Mouse (Mus musculus): ENCODE measurements around the gene Tnfsf12.
A peak's percentile ranks its signal among the peaks of the same experiment; 100 is the strongest.
"Not testable (repeated sequence)": the region's sequence is repeated elsewhere in the genome, so short reads cannot be mapped to it uniquely, and the experiment has no call there.

Tnfsf12 gene

DNA sequence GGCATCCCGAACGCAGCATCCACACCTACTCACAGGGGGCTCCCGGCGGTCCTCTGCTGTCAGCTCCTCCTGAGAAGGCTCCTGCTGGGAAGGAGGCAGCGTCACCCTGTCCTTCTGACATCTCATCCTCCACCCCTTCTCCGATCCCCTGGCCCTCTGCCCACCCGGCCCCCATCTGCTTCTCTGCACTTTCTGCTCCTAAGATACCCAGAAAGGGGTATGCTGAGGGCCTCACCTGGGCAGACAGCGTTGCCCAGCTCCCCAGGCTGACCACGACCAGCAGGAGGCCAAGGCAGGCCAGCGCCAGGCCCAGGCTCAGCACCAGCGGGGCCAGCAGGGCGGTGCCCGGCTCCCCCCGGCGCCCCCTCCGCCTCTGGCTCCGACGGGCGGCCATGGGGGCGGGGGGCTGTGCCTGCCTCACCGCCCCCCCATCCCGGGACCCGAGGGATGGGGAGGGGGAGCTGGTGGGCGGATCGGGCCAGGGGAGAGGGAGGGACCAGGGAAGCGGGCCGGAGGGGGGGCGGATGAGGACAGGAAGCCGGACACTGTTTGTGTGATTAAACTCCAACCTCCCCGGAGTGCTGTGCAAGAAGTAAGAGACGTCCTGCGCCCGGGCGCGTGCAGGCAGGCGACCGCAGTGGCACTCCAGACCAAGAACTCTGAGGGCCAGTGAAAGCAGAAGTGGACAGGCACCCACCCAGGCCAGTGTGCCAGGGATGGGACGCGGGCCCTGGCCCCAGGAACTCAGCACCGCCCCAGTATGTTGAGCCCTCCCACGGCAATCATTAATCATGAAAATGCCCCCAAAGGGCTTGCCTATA, at the start of gene Tnfsf12, which contains the start of gene Tnfsfm13:
Gene Tnfsf12, minus strand, starts transcription at position 489 of the 821 bp plus-strand sequence.
Gene Tnfsfm13, minus strand, starts transcription at position 738 of the 821 bp plus-strand sequence.
- DNase-seq: peak; percentile 53

DNA sequence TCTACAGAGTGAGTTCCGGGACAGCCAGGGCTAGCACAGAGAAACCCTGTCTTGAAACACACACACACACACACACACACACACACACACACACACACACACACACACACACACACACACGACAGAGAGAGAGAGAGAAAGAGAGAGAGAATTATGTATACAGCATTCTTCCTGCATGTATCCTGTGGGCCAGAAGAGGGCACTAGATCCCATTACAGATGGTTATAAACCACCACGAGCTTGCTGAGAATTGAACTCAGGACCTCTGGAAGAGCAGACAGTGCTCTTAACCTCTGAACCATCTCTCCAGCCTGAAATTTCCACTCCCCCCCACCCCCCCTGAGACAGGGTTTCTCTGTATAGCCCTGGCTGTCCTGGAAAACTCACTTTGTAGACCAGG, 35.8 kb upstream of the Tnfsf12 start:
- not testable (repeated sequence) for DNase-seq

DNA sequence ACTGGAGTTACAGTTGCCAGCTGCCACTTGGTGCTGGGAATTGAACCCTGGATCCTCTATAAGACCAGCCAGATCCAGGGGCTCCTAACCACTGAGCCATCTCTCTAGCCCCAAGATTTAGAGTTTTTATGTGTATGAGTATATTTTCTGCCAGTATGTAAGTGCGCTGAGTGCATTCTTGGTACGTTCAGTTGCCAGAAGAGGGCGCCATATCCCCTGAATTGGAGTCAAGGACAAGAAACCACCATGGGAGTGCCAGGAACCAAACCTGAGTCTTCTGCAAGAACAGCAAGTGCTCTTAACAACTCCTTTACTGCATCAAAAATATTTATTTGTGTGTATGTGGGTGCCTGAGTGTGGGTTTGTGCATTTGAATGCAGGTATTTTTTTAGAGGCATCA, 33.4 kb upstream of the Tnfsf12 start:
- DNase-seq: no peak

DNA sequence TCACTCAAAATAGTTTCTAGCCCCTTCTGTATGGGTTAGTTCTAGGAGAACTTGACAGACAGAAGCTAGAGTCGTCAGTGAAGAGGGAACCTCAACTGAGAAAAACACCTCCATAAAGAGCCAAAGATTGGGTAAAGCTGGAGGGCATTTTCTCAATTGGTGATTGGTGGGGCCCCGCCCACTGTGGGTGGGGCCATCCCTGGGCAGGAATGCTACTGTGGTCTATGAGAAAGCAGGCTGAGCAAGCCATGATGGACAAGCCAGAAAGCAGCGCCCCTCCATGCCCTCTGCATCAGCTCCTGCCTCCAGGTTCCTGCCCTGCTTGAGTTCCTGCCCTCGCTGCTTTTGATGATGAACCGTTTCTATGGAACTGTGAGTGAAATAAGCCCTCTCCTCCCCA, 30.3 kb upstream of the Tnfsf12 start:
- DNase-seq: no peak

DNA sequence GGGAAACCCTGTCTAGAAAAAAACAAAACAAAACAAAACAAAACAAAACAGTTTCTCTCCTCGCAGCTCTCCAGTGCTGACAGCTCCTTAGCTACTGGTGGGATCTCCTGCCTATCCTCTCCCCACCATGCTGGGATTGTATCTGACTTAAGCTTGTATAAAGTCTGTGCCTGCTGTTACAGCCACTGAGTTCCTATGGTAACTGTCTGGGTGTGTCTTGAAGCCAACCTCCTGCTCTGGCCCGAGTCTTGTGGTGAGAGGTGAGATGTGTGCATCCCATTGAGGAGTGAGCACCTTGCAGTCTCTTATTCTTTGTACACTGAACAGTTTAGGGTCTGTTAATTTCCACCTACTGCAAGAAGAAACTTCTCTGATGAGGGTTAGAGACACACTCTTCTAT, 27.4 kb upstream of the Tnfsf12 start:
- no peak for DNase-seq

DNA sequence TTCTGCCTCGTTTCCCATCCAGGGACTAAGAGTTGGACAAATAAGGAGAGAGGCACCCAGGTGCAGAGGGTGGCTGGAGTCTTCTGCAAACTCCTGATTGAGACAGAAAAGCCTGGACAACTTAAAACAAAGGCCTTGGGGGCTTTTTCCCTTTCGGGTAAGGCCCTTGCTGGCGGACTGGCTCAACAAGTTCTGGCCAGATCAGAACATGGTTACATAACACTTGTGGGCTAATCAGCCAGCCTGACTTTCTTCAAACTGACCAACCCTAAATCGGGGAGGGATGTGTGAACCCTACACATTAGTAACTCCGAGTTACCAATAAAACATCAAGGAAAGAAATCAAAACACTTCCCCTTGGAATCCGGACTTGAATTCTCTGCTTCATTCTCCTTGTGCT, 25.2 kb upstream of the Tnfsf12 start:
- DNase-seq: no peak

DNA sequence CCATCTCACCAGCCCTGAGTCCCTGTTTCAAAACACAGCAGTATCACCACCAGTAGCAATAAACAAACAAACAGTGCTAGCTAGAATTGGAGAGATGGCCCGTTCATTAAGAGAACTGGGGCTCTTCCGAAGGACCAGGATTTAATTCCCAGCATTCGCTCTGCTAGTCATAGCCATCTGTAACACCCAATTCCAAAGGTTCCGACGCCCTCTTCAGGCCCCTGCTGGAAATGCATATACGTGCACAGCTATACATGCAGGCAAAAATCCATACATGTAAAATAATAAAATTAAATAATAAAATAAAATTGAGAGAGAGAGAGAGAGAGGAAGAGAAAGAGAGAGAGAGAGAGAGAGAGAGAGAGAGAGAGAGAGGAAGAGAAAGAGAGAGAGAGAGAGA, 23.8 kb upstream of the Tnfsf12 start:
- no peak for DNase-seq

DNA sequence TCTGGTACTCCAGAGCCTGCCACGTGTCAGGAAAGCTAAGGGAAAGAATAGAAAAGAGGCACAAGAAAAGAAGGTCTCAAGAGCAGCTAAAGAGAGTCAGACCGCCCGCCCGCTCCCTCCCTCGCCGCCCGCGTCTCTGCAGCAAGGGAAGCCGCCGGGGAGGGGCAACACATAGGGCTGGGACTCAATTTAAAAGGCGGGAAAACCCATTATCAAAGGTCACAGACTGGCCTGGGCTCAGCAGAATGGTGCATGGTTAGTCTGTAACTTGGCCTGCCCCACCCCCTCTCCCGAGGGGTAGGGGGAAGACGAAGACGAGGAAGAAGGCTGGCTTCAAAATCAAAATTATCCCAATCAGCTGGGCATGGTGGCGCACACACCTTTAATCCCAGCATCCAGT, 23.0 kb upstream of the Tnfsf12 start:
- no peak for DNase-seq

DNA sequence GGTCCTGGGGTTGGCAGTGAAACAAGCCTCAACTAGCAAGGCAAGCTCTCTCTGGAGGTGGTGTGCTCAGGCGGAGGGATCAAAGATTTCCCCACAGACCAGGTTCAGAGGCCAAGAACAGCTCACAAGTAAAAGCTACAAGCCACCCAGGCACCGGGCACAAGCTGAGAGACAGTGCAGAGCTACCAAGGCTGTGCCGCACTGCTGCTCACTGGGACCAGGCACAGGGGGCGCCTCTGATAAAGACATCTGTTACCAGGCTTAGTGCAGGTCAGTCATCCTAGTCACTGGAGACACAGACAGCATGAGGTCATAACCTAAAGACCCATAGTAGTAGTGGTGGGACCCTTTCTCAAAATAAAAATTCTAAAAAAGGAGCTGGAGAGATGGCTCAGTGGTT, 21.3 kb upstream of the Tnfsf12 start:
- no peak for DNase-seq

DNA sequence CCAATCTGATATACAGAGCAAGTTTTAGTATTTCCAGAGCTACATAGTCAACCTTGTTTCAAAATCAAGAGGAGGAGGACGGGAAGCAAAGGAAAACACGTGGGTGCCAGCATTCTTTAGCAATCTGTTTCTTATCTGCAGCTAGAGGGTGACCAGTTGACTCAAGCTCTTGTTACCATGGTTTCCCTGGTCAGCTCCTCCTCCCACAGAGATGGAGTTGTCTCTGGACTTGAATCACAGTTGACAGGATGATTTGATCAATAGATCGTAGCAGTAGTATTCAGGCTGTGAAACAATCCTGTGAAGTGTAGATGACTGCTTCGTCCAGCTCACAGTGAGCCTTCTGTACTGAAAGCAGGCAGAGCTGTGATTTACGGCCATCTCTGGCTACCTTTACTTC, 20.3 kb upstream of the Tnfsf12 start:
- DNase-seq: no peak

DNA sequence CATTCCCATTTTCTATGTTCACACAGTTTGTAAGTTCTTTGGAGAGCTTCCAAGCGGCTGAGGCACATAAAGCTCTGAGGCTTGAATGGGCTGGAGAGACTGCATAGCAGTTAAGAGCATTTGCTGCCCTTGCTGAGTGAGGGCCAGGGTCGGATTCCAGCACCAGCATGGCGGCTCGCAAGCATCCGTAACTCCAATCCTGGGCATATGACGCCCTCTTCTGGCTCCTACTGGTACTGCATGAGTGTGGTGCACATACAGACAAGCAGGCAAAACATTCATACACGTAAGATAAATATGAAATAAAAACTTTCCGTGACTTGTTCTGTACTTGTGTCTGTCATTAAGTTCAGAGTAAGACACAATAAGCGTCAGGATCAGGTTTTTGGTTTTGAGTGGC, 19.8 kb upstream of the Tnfsf12 start:
- DNase-seq: no peak

DNA sequence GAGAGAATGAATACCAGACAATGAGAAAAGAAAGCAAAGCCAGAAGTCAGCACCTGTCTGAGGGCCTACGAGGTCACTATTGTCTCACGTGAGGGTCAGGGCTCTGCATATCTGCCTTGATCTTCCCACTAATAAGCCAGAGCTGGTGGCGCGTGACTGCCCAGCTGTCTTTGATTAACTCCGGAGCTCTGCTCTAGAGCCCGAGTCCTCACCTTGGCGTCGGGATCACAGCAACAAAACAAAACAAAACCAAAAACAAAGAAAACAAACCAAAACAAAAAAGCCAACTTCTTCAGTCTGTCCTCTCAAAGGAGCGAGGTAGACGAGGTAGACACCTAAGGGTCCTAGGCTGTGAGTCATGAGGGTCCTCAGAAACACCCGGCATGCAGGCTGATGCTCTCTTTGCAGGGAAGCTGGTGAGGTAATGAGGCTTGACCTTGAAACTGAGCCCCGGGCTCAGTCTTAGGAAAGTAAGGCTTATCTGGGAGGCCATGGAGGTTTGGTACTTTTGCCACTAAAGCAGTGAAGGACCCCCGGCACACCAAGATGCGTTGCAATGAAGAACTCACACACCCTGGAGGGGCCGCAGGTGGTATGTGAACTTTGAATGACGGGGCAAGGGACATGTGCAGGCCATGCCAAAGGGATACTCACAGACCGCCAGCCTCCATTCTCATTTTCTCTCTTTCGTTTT, 19.1 kb upstream of the Tnfsf12 start:
- no peak for DNase-seq

DNA sequence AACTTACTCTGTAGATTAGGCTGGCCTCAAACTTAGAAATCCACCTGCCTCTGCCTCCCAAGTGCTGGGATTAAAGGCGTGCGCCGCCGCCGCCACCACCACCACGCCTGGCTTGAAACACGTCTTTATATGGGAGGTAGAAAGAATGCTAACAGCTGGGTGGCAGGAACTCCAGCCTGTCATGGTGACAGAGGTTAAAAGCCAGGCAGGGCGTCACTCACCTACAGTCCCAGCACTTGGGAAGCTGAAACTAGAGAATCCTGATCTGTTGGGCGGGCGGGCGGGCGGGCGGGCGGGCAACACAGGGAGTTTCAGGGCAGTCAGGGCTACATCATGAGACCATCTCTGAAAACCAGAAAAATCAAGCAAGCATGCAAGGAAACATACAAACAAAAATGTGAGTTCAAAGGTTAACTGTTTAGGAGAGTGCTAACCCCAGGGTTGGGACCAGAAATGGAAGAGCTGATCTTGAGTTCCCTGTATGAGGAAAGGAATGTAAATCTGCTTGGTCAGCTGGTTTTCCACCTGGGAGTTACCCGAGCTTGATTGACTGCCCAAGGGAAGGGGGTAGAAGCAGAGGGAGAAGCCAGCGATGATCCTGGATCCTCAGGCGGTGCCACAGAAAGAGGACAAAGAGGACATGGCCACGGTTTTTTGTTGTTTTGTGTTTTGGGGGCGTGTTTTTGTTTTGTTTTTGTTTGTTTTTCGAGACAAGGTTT, 17.5 kb upstream of the Tnfsf12 start:
- no peak for DNase-seq

DNA sequence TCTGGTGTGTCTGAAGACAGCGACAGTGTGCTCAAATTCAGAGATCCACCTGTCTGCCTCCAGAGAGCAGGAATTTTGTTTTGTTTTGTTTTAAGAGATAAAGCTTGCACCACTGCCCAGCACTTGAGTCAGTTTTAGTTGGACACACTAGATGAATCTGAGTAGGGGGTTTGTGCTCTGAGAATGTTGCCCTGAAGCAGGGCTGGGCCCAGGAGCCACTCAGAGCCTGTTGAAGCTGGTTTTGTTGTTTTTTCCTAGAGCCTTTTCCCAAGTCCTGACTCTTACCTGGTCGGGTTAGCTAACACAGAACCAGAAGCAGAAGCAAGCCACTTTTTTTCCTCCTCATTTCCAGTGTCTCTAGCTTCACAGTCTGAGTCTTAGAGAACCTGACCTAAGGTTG, 15.4 kb upstream of the Tnfsf12 start:
- DNase-seq: no peak

DNA sequence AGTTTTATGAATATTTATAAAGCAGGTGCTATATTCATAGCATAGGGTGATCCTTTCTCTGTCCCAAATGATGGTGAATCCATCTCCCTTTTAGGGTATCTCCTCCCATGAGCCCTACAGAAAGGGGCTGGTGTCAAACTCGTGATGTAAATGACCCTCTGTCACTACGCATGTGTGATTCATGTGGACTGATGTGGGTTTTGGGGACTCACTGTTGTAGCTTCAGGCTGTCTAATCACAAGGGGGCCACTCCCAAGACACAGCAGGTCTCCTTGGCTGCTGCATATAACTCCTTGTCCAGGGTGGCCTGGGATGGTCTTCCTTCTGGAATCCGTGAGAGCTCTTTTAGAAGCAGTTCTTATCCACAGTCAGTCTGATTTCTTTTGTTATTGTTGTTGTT, 14.8 kb upstream of the Tnfsf12 start:
- DNase-seq: no peak

DNA sequence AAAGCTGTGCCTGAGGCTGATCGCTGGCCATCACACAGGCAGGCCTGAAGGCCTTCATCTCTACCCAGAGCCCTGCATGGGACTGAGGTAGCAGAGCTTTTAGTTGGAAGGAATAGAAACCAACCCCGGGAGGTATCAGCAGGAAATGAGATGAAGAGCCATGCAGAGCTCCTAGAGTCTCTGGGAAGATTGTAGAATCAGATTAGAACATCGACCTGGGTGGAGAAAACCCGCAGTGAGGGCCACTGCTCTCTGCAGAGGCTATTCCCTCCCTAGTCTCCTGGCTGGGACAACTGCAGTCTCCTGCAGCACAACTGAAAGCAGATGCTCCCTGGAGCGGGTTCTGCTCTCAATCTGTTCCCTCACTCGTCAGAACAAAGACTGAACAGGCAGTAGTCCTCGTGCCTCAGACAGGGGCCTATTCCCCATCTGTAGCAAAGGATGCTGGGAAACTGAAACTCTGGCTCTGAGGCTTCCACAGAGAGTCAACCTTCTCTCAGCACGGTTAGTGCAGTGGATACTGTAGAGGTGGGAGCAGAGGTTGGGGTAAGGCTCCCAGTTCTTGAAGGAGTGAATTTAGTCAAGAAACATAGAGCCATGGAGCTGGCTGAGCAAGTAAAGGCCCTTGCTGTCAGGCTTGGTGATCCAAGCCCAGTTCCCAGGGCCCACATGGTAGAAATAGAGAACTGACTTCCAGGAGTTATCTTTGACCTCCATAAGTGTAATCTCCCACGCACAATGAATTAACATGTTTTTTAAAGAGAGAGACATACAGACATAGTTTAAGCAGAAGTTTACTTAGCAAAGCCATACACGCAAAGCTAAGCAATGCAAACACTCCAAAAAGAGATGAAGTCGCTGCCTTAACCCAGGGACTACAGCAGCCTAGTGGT, 14.2 kb upstream of the Tnfsf12 start:
- DNase-seq: no peak

DNA sequence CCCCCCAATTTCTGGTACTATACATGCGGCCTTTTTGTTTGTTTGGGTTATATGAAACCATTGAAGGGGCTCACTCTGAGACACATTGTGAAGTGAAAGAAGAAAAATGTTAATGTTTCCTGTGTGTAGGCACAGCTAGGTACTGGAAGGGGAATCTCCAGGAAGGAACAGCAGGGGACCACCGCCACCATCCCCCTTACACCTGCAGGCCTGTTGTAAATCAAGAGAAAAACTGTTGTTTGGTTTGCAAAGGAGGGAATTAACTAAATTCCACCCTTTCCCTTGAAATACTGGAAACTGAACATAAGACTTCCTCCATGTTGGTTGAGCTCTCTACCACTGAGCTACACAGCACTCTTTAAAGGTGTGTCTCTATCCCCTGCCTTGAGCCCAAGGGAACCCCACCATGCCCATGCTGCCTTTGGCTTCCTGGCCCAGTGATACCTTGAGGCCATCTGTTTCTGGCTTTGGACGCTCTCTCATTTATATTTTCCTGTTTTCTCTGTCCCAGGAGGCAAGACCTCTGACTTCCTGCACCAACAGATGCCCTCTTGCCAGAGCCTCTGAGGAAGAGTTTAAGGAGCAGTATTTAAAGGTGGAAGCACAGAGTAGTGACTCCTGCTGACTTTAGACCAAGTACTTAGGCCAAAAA, 13.1 kb upstream of the Tnfsf12 start:
- no peak for DNase-seq

DNA sequence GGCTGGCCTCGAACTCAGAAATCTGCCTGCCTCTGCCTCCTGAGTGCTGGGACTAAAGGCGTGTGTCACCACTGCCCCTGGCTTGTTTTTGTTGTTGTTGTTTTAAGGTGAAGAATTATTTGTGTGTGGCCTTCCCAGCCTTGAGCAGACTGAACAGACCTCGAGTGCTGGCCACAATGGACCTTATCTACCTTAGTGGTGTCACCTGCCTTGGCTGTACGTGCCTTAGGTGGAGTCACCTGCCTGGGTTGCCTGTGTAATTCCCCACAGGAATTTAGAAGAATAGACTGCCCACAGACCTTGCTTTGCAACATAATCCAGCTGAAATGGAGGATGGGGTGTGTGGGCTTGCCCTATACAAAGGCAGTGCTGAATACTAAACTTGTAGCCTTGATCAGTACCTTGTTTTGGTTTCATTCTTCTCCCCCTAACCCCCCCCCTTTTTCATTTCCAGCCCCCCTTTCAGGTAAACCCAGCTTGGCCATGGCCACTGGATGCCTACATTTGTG, 12.3 kb upstream of the Tnfsf12 start:
- no peak for DNase-seq

DNA sequence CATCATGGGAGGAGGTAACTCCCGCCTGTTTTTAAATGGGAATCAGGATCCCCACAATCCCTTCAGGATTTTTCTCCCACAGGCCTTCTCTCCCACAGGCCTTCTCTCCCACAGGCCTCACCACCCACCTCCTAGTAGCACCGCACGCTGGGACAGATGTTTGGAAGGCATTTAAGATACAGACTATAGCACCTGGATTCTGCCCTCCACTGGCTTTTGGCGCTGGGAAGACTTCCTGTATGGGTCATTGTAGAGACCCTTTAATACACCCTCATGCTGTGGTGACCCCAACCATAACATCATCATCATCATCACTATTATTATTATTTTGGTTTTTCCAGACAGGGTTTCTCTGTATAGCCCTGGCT, 11.8 kb upstream of the Tnfsf12 start:
- no peak for DNase-seq

DNA sequence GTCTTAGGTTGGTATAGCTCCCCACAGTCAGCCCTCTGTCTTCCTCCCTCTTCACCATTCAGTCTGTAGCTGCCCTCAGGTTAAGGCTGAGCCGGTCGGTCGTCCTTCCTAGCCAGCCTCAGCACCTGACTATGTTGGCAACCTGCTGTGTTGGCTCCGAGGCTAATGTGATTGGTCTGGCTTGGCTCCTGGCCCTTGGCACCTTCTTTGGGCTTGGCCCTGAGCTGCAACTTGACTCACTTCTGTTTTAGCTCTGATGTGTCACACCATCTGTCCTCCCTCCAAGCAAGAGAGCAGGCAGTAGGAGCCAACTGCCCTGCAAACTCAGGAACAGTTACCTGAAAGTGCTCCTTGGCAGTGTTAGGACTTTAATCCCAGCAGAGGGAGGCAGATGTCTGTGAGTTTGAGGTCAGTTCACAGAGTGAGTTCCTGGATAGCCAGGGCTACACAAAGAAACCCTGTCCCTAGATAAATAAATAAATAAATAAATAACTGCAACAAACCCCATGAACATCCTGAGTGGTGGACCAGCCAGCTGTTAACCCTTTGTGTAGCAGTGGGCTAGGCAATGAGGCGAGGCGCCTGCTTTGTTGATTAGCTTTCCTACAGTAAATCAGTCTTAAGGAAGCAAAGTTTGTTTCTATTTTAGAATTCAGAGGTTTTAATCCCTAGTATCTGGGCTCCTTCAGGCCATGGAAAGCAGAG, 11.3 kb upstream of the Tnfsf12 start:
- DNase-seq: peak; percentile 36

DNA sequence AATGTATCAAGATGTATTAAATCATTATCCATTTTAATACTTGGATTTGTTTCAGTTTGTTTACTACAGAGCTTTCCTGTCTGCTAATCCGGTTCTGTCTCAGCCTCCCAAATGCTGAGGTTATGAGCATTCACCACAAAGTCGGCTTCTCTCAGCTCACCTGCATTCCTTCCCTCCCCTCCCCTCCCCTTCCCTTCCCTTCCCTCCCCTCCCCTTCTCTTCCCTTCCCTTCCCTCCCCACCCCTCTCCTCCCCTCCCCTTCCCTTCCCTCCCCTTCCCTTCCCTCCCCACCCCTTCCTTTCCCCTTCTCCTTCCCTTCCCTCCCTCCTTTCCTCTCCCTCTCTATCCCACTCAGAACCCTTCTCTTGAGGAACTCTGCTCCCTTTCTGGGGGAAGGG, 9.0 kb upstream of the Tnfsf12 start:
- DNase-seq: no peak
